Mouse (Mus musculus) spleen, adult 12 weeks (tissue): Measurements from ENCODE around the gene Lix1l.
"Not testable (repeated sequence)": the region's sequence is repeated elsewhere in the genome, so short reads cannot be mapped to it uniquely, and the experiment has no call there.

ENCODE experiments used
- DNase-seq: peaks from one replicate; pipeline ENCODE4 v3.0.0; 2022; ENCODE audit warnings: low spot score

Gene Lix1l

GRCm38 (mm10) chr3:96632058-96632457, 31.1 kb downstream of the Lix1l start:
- DNase-seq: no peak

DNA sequence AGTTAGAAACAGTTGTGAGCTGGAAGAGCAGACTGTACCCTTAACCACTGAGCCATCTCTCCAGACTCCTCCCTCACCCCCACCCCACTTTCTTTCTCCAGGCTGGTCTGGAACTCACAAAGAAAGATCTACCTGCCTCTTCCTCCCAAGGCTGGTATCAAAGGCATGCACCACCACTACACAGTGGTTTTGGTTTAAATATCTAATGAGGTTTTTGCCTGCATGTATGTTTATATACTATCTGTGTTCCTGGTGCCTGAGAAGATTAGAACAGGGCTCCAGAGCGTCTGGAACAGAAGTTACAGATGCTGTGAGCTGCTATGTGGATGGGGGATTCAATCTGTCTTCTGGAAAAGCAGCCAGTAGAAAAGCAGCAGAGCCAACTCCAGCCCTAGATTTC, 33.1 kb downstream of the Lix1l start:
- DNase-seq: no peak

DNA sequence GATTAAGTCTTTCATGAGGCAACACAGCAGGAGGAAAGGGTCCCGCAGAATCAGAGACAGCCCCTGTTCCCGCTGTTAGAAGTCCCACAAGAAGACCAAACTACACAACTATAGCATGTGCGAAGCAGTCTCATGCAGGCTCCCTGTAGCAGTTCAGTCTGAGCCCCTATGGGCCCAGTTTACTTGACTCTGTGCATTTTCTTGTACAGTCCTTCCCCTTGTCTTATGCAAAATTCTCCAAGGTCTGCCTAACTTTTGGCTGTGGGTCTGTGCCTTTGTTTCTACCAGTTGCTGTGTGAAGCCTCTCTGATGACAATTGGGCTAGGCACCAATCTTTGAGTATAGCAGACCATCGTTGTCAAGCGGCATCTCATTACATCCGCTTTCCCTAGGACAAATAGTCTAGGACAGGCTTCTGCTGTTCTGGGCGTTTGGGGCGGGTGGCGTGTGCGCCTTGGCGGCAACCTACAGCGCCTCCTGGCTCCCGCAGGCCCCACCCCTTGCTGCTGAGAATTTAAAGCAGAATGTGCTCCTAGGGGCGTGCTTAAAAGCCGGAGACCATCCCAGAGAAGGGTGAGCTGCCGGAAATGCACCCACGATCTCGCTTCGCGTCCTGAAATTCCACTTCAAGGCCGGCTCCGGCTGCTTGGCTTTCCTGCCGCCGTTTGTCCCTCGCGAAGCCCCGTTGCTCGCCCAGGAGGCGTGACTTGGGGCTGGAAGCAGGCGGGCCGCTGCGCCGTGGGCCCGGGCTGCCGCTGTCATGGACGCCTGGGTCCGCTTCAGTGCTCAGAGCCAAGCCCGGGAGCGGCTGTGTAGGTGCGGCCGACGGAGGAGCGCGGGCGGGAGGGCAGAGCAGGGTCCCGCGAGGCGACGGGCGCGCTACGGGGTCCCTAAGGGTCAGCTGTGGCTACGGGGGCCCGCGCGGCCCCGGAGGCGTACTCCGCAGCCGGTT, 34.3 kb downstream of the Lix1l start, which contains the start of the genes Pex11b and Gm42957:
Pex11b (plus strand) TSS at position 449 of the 952 bp plus-strand sequence.
Gm42957 (plus strand) TSS at position 547 of the 952 bp plus-strand sequence.
- DNase-seq: peak; percentile 70

DNA sequence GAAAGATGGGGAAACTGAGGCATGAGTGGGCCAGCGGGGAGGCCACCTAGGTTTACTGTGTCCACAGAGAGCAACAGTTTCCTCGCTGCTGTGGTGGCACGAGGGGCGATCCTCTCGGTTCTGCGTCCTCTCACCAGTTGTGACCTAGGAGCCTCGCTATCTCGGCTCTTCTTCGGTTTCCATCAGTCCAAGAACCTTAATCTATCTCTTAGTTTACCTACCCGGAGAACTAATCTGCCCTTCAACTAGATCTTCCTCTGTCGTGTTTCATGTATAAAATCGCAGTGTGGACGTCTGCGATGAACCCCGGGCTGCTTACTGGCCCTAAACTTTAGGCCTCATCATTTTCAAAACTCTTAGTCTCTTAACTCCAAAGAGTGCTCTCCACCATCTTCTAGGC, 35.0 kb downstream of the Lix1l start:
- DNase-seq: no peak

- DNase-seq: no peak
Observed at GRCm38 (mm10) chr3:96636448-96636847, 35.5 kb downstream of the Lix1l start.

- DNase-seq: peak; percentile 64
Observed at GRCm38 (mm10) chr3:96639219-96639618, 38.3 kb downstream of the Lix1l start.

DNA sequence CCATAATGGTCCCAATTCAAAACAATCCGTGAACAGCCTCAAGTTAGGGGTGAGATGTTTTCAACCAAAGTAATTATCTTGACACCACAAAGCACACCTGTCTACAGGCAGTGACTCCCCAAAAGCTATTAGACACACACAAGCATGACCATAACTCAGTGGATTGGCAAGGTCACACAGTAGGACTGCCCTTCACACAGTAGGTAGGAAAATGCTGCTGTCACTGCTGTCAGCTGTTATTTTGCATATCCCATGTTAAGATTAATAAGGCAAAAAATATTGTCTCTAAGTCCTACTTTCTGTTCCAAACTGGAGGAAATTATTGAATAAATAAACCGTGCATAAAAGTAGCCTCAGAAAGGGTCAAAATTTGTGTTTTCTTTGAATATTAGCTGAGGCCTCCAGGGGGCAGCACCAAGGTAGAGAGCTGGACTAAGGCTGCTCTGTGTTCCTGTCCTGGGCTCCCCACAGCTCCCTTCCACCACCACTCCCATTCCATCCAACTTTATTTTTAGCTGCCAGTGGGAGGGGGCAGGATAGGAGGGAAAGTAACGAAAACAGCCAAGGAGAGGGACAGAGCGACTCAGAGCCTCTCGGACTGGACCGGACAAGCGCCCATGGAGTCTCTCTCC, 44.2 kb downstream of the Lix1l start, which contains the start of gene Itga10:
Itga10 (plus strand) TSS at position 567 of the 632 bp plus-strand sequence.
- DNase-seq: no peak

DNA sequence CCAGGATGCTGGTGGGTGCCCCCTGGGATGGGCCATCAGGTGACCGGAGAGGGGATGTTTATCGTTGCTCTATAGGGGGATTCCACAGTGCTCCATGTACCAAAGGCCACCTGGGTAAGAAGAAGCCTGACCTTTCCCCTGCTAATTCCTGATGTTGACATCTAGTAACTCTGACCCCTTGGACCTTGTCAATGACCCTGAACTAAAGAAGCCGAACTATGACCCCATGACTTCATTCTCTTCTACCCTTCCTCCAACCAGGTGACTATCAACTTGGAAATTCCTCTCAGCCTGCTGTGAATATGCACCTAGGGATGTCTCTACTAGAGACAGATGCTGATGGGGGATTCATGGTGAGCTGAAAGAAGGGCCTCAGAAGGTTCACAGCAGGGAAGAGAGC, 46.4 kb downstream of the Lix1l start:
- no peak for DNase-seq

DNA sequence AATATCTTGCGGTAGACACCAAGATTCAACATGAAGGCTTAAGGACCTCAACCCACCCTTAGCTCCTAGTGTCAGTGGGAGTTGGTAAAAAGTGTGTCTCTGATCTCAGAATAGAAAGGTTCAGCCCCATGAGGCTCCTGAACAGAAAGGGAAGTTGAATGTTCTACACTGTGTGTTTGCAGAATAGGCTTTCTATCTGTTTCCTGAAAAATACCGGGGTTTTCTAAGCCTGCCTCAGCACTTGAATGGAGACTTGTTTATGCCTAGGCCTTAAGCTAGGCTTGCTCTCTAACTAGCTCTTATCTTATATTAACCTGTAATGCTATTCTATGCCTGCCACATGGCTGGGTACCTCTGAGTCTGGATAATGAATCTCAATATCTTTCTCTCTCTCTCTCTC, 60.0 kb downstream of the Lix1l start:
- DNase-seq: no peak

- DNase-seq: no peak
Observed at GRCm38 (mm10) chr3:96662731-96663316, 61.9 kb downstream of the Lix1l start.

- peak; percentile 33 for DNase-seq
Observed at GRCm38 (mm10) chr3:96663432-96664239, 62.7 kb downstream of the Lix1l start.

GRCm38 (mm10) chr3:96665732-96666363, 64.9 kb downstream of the Lix1l start:
- not testable (repeated sequence) for DNase-seq

- DNase-seq: no peak
Observed at GRCm38 (mm10) chr3:96666916-96667315, 66.0 kb downstream of the Lix1l start.

- no peak for DNase-seq
Observed at GRCm38 (mm10) chr3:96667316-96667715, 66.4 kb downstream of the Lix1l start.

- no peak for DNase-seq
Observed at GRCm38 (mm10) chr3:96668424-96669067, 67.6 kb downstream of the Lix1l start.

- peak; percentile 56 for DNase-seq
Observed at GRCm38 (mm10) chr3:96669727-96670468, 68.9 kb downstream of the Lix1l start, which contains the start of gene Ankrd35. Gene Ankrd35, plus strand, starts transcription at chr3:96670131.

- no peak for DNase-seq
Observed at GRCm38 (mm10) chr3:96671519-96671918, 70.6 kb downstream of the Lix1l start.

GRCm38 (mm10) chr3:96673514-96673913, 72.6 kb downstream of the Lix1l start:
- DNase-seq: no peak

DNA sequence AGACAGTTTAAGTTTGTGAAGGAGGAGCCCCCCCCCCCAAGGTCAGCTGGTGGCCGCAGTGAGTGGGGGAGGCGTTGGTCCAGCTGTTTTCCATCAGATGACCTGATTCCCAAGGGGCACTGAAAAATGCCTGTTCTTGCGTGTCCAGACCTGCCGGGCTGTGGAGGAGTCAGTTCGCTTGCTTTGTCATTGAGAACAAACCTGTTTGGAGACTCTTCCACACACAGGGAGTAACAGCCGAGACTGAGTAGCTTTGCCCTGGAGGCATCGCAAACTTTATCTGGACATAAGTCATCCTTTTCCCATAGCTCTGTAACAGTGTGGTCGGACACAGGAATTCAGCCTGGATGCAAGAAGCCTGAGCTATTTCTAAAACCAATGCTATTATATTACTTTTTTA, 73.5 kb downstream of the Lix1l start:
- DNase-seq: no peak

- no peak for DNase-seq
Observed at GRCm38 (mm10) chr3:96675171-96675570, 74.2 kb downstream of the Lix1l start.
